Mouse (Mus musculus) T-helper 2 cell (primary cell): Measurements from ENCODE around the gene Lce1b.
"Not testable (repeated sequence)": the region's sequence is repeated elsewhere in the genome, so short reads cannot be mapped to it uniquely, and the experiment has no call there.

Source experiments
- in situ Hi-C: fragments of 300-600 bp; cut with MboI, MseI; formaldehyde crosslinking; loops from one replicate; pipeline ENCODE4 v1.15.1; 2025; ENCODE audit warnings: high pct_unique_total_duplicates

Lce1b gene

DNA sequence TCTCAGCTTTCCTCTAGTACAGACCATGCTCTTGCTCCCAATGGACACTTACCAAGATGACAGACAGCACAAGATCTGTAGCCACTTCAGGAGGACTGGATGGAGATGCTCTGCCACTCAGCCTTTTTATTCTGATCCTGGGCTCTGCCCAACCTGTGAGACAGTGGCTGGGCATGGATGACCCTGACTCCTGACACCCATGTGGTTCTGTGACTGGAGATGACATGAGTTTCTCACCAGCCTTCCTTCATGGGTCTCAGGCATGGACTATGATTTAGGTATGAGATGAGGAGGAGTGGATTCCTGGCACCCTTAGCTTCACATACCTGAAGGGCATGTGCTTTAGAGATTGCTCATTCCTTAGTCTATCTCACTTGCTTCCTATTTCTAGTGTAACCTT is at the start of gene Lce1b:
Gene Lce1b (minus strand): TSS at position 101 of the 400 bp plus-strand sequence.
- in situ Hi-C loops = no loop called here

DNA sequence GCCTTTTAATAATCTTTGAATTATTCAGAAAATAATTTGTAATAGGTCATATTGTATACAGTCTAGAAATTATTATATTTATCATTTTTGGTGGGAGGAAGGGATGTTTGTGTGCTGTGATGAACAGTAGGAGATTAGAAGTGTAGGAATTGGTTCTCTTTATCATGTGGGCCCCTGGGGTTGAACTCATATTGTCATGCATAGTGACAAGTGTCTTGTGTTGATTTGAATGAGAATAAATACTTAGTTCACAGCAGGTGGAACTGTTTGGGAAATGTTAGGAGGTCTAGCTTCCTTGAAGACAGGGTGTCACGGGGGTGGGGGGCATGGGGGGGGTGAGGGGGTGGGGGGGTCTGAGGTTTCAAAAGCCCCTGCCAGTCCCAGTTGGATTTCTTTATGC is 37.9 kb upstream of the Lce1b start:
- in situ Hi-C loops = no loop called here

DNA sequence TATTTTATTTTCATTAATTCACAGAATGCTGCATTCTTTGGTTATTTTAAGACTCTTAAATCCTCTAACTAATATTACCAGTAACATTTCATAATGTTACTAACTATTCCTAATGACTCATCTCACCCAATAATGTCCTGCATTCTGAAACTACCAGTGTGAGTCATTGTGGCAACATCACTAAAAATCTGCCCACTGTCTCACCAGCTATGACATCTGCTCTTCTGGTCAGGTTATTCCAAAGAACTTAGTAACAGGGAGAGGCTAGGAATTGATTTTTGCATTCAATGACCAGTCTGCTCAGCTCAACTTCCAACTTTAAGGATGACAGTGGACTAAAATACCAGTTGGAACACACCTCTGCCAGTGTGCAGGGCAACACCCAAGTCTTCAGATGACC is 35.0 kb upstream of the Lce1b start:
- in situ Hi-C loops = no loop called here

DNA sequence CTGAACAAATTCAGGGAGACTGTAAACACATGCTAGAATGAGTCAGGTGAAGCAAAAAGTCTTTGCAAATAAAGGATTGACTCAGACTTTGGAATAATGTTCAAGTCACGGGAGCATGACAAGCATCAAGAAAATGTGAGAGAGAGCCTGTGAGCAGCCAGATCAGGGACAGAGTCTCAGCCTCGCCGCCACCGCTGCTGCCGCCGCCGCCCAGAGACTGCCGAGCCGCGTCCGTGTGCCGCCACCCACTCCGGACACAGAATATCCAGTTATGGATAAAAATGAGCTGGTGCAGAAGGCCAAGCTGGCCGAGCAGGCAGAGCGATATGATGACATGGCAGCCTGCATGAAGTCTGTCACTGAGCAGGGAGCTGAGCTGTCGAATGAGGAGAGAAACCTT is 32.4 kb upstream of the Lce1b start:
- in situ Hi-C loops = not testable (repeated sequence)

DNA sequence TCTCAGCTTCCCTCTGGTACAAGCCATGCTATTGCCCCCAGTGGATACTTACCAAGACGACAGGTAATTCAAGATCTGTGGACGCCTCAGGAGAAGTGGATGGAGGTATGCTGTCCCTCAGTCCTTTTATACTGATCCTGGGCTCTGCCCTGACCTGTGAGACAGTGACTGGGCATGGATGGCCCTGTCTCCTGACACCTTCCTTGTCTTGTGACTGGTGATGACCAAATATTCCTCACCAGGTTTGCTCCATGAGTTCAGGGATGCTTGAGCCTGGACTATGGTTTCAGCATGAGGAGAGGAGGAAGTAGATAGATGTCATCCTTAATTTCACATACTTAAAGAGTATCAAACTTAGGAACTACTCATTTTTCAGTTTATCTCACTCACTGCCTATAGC is 30.4 kb upstream of the Lce1b start, which contains the start of gene Lce1d:
Gene Lce1d (minus strand): TSS at position 101 of the 400 bp plus-strand sequence.
- in situ Hi-C loops = no loop called here

DNA sequence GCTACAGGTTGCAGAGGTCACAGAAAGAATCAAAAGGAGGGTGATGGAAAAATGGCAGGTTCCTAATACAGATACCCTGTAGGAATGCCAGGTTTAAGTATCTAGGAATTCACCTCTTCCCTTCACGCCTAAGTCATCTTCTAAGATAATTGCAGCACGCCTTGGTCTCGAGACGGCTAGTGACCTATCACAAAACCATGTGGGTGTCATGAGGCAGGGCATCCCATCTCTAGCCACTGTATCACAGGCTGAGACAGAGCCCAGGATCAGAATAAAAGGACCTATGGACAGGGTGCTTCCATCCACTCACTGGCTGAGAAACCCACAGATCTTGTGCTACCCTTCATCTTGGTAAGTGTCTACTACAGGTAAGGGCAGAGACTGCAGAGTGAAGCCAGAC is 22.2 kb upstream of the Lce1b start, which contains the start of gene Lce1c:
Gene Lce1c (plus strand): TSS at position 301 of the 400 bp plus-strand sequence.
- in situ Hi-C loops = no loop called here

DNA sequence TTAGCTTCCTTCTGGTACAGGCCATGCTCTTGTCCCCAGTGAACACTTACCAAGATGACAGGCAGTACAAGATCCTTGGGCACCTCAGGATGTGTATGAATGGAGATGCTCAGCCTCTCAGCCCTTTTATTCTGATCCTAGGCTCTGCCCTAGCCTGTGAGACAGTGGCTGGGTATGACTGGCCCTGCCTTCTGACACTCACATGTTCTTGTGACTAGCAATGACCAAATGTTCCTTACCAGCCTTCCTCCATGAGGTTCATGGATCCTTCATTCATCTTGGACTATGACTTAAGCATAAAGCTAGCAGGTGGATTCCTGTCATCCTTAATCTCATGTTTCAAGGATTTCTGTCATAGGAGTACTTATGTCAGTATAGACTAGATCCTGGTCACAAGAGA is 13.5 kb upstream of the Lce1b start, which contains the start of gene Lce1a2:
Gene Lce1a2 (minus strand): TSS at position 101 of the 400 bp plus-strand sequence.
- in situ Hi-C loops = no loop called here

DNA sequence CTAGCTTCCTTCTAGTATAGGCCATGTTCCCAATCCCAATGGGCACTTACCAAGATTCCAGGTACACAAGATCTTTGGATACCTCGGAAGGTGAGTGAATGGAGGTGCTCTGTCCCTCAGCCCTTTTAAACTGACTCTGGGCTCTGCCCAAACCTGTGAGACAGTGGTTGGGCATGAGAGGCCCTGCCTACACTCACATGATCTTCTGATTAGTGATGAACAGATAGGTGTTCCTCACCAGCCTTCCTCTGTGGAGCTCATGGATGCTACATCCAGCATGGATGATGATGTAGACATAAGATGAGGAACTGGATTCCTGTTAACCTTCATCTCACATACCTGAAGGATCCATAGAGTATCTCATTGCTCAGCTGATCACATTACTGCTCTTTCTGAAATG is 8.5 kb downstream of the Lce1b start, which contains the start of gene Lce1a1:
Gene Lce1a1 (minus strand): TSS at position 101 of the 400 bp plus-strand sequence.
- in situ Hi-C loops = no loop called here

DNA sequence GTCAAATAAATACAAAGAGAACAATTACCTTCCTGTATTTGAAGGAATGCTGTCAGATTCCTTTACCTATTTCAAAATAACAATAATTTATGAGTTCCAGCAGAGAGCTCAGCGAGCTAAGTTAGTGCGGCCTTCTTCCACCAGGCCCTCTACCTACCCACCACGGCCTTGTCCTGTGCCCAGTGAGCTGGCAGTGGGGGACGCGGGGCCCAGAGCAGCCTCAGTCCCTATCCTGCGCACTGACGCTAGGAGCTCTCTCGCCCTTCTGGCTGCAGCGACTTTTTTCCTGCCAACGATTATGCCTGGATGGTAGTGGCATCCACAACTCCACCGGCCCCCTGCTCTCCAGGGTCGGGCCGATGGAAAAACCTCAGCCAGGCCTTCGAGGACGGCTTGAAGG is 16.9 kb downstream of the Lce1b start:
- in situ Hi-C loops = no loop called here

DNA sequence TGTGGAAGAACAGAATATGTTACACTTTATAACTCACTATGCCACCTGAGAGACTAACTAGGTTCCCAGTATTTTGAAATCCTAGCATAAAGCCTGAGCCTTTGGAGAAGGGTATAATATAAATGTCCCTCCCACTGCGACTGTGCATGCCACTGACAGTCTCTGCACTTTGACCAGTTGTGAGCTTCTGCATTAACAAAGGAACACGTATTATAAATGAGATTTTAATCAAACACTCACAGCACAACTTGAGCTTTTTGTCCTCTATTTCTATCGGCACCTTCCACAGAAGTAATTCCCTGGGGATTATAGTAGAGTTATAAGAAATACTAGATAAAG is 18.1 kb downstream of the Lce1b start:
- in situ Hi-C loops = no loop called here

DNA sequence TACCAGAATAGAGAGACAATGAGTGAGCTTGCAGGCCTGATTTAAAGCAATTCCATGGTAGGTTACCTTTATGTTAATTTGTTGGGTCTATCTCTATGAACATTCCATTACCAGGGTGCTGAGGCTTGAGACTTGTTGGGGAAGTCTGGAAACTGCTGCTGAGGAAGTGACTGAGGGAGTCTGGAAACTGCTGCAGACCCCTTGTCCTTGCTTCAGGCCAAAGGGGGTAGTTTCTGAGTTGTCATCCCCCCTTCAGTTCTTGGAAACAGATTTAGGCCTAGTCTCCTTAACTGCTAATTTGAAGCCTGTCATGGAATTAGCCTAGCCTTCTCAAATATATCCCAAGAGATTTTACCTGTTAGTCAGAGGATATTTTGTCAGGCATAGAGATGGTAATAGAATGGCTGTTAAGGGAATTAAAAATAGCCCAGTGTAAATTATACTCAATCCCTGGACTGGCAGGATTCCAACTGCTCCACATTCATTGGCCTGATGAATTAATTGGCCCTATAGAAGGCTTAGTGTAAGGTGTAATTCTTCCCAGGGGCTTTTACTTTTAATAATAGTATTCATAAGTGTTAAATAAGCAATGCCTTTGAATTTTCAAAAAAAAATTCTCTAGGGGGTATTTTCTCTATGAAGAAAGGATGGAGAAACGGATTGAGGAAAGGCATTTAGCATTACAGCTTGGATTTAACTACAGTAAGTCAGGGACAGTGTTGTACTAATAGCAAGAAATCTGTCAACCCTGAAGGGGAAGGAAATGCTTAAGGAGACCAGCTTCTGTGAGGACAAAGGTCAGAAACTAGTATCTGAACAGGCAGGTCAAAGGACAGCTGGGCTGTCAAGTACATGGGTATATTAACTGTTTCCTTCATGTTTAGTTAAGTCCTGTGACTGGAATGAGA is 18.7 kb downstream of the Lce1b start:
- in situ Hi-C loops = no loop called here

DNA sequence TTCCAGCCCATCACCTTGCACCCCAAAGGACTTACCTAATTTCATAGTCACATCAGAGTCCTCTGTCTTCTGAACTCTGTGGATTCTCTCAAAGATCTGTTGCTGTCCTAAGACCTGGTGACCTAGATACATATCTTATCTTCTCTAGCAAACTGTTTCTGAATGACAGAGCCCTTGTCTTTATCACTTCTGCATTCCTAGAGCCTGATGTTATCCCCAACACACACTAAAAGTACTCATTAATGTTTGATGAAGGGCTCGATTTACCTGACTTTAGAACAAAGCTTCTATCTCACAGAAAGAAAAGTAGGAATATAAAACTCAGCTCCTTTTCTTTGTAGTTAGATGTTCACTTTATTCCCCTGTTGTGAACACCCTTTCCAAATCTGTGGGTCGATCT is 35.2 kb downstream of the Lce1b start, which contains the start of gene Lce6a:
Gene Lce6a (minus strand): TSS at position 101 of the 400 bp plus-strand sequence.
- in situ Hi-C loops = no loop called here

DNA sequence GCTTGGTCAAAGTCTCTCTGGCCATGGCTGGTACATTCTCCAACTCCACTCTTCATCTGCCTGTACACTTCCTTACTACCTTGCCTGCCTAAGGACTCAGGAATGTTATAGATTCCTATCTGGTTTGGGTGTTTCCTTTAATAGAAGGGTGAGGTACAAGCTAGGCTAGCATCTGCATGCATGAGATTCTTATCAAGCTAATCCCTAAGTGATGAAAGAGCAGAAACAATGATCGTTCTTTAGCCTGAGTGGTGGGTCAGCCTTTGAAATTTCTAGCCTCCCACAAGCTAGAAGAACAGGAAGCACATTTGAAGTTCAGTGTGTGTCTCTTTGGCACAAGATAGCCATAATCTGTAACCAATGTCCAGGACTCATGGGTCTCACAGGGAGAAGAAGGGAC is 46.9 kb downstream of the Lce1b start:
- in situ Hi-C loops = loop anchor here (10.0 kb wide), 1 partner anchor 455 kb away; no protein-coding TSS in a partner anchor

DNA sequence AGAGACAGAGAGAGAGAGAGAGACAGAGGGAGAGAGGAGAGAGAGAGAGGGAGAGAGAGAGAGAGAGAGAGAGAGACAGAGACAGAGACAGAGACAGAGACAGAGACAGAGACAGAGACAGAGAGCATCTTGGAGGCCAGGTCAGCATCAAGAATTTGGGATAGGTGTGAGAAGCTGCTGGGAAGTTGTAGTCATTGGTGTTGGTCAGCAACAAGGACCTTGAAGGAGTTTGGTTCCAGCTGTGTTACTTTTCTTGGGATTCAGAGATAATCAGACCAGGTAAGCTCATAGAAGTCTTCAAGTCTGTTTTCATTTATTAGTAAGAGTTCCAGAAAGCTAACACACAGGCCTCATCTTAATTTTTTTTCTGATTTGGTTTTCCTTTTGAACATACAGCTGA is 49.3 kb downstream of the Lce1b start, which contains the start of gene 2210017I01Rik:
Gene 2210017I01Rik (minus strand): TSS at position 101 of the 400 bp plus-strand sequence.
- in situ Hi-C loops = loop anchor here (10.0 kb wide), 1 partner anchor 453 kb away; no protein-coding TSS in a partner anchor
